Mouse (Mus musculus) c-Kit-negative CD71-positive TER-119-positive erythroid progenitor cells, embryonic 14.5 days (primary cell): ENCODE data around the gene Vps13d.

Experiments
- DNase-seq: peaks from one replicate; pipeline ENCODE4 v3.0.0-alpha.2; 2013; ENCODE audit warnings: low read depth, low spot score

The Vps13d gene

GRCm38 (mm10) chr4:145005943-145006545 is 188.8 kb downstream of the Vps13d start:
- DNase-seq = no peak

- no peak for DNase-seq
Observed at GRCm38 (mm10) chr4:145004176-145004575, 190.6 kb downstream of the Vps13d start.

GRCm38 (mm10) chr4:145002733-145003132 is 192.1 kb downstream of the Vps13d start:
- no peak for DNase-seq

- DNase-seq = no peak
Observed at GRCm38 (mm10) chr4:144999903-145000382, 194.9 kb downstream of the Vps13d start.

DNA sequence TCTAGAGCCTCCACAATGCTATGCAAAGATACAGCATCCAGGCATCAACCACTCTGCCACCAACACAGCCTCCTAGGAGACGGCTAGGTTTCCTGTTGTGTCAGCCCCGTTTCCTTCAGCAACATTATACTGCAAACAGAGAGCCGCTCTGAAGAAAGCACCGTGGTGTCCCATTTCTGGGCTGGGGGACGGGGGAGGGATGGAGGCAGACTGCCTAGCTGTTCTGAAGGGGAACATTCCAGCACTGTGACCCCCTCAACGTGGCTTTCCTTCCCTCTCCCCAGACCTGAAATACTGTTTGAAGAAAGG is 195.3 kb downstream of the Vps13d start:
- DNase-seq = no peak

GRCm38 (mm10) chr4:144998808-144999571 is 195.8 kb downstream of the Vps13d start:
- no peak for DNase-seq

- no peak for DNase-seq
Observed at GRCm38 (mm10) chr4:144997887-144998658, 196.7 kb downstream of the Vps13d start.

- no peak for DNase-seq
Observed at GRCm38 (mm10) chr4:144996996-144997820, 197.6 kb downstream of the Vps13d start.

DNA sequence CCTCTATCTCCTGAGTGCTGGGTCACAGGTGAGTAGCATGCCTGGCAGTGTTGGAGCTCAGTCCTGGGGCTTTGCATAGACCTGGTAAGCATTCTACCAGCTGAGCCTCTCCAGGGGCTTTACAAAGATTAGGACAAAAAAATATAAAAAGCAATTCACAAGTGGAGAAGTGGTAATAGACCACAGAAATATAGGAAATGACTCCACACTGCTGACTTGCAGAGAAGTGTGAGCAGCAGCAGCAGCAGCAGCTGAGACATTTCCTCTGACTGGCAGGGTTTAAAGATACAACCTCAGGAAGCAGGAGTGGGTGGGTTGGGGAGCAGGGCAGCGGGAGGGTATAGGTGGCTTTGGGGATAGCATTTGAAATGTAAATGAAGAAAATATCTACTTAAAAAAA is 199.0 kb downstream of the Vps13d start:
- DNase-seq = no peak

DNA sequence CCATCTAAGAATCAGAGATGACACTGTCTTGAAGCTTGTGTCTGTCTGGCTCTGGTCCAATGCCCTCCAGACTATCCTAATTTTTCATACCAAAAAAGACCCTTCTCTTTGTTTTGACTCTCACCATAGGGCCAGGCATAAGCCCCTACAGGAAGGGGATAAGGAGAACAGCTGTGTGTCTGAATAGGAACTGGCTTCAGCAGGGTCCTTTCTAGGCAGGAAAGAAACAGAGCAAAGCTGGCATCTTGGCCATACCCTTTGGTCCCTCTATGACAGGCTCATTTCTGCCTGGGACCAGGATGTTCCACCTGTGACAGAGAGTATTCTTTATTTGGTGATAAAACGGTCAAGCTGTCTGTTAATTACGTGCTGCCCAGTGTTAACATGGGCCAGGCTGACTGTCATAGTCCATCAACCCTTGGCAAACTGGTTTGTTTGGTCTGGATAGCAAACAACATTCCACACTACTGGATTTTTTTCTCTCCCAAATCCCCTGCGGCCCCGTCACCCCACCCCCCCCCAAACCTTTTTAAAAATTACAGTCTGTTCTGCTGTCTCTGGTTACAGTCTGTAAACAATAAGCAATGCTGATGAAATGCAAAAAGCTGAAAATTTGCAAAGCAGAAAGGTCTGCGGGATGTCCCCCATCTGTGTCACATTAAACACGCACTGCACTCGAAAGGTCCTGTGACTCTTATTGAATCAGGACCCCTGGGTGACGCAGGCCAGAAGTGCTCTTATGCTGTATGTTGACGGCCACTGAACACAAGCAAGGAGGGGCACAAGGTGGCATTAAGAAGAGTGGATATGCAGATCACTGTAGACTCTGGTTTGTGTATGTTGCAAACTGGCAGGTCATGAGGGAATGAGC is 201.5 kb downstream of the Vps13d start:
- no peak for DNase-seq

DNA sequence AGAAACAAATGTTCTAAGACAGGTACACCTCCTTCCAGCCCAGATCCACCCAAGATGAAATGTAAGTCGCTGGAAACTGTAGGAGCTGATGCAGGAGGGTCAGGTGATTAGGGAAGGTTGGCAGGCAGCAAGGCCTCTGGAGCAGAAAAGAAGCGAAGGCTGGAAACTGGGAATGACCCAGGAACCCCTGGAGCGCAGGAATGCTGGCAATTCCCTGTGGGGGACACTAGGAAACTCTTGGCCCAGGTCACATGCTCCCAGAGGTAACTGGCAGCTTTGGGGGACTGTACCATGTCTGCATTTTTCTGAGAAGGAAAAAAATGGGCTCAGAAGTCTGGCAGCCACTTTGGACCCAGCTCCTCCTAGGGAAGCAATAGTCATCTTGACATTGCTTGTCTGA is 202.4 kb downstream of the Vps13d start:
- no peak for DNase-seq

- DNase-seq = no peak
Observed at GRCm38 (mm10) chr4:144988443-144989206, 206.2 kb downstream of the Vps13d start.

DNA sequence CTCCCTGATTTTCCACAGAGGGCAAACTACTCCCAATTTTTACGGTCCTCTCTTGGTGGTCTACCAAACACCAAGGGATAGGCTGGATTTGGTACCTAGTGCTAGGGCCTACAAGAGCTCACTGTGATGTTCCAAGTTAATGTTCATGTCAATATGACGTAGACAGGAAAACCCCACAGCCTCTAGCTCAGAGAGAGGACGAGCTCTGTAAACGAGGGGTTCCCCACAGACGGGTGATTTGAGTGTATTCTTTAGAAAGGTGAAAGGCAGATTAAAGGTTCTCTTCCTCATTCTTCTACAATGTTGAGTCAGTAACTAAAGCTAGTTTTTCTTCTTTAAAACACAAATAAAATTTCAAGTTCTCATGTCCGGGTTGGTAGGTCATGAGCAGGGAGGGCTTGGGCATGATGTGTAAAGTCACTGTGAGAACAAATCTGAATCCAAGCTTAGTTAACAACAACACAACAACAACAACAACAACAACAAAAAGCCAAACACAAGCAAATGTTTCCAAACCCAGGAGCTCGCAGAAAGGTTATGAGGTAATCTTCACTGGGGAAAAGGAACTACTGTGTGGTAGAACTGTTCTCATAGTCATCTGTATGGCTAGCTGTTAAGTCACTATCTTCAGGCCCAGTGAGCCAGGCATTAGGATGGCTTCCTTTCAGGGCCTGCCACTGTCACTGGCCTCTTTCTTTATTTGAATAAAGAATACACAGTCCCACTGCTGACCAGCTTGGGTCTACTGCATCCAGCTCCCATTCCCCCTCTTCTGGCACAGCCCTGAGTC is 208.6 kb downstream of the Vps13d start:
- DNase-seq = no peak

DNA sequence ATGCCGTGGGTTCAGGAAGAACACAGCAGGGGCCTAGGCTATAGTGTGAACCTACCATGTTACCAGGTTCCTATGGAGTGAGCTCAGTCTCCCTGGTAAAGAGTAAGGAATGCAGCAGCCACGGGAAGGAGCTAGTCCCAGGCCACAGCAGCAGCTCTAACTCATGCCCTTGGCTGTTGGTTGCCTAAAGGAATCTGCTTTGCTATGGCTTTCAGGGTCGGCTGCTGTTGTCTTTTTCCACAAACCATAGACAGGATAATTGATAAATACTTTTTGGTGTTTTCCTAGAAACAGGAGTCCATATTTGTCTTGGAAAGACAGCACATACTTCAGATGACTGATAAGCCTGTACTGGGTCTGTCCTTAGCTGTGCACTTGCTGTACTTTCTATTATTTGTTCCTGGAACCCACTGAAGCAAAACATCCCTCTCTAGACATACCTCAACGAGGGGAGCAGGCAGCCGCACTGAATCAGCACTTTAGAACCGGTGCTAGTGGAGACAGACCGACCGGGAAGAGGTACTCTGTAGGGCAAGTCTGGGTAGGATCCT is 210.9 kb downstream of the Vps13d start:
- DNase-seq = no peak

DNA sequence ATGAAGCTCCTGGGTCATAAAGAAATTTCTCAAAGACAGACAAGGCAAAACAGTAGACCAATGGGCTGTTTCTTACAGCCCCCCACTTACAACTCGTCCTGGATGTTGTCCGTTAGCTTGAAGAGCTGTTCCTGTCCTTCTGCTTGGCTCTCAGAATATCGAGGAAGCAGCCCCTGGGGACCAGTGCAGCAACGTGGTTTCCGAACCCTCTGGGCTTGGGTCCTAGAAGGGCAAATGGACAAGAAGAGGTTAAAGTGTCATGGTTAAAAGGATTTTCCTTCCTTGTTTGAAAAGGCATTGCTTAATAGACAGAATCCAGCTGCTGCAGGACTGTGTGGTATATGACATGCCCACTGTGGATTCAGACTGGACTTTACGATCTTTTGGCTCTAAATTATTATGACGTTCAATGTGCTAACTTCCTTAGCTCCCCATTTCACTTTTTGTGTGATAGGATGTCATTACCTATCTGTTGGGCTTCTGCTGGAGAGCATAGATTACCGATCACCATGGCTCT is 211.5 kb downstream of the Vps13d start:
- no peak for DNase-seq

DNA sequence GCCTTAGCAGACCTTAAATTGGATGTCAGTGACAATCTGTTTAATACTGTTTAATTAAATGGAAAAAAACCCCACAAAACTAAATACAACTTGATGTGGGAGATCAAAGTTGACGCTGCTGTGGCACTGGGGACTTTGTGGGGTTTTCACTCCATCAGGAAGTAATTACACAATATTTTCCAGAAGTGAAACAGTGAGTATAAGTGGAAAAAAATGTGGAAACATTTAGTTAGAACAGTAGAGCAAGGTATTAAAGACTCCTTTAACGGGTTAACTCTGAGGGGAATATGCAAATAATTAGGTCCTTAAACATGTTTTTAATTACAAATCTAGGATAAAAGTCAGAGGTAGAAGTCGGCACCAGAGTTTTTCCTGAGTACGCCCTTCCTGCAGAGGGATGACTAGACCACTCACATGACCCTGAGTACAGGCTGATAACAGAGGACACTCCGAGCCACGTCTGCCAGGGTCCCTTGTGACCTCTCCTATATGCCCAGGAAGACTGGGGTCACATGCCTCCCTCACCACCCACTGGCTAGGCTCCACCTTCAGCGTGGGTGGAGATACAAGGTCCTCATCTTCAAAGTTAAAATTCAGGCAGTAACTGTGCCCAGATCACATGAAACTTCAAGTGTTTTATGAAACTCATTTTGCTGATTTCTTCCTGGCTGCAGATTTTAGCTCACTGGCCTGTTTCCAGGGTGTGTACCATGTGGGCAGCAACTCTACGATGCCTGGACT is 213.8 kb downstream of the Vps13d start:
- DNase-seq = peak; percentile 22

DNA sequence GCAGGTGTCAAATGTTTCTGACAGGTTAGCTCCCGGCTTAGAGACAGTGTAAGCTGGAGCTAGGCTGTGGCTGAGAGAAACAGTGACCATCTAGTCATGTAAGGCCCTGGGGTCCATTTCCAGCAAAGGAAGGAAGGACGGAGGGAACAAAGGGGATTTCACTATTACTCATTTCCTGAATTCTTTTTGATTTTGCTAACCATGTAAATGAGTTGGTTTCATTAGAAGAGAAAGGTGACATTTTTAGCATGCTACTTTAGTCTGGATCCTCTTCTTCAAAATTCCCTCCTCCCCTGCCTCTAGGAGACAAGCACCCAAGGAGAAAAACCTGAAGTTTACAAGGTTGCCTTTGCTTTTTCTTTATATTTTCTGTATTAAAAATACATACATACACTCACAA is 214.7 kb downstream of the Vps13d start:
- DNase-seq = no peak

DNA sequence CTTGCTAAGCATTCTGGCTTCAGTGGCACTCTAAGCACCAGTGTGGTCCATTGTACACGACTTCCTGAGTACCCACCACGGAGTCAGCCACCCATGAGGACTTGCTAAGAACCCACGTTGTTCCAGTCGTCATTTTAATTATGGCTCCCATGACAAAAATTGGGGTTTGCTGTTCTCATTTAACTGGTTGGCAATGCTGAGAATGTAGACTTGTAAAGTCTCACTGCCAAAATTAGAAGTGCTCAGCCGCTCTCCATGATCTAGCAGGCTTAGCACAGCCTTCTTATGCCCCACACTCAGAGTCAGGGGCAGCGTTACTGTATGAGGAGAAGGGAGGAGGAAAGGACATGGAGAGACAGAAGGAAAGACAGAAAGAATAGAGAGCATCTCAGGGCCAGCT is 216.8 kb downstream of the Vps13d start:
- no peak for DNase-seq
